Mouse (Mus musculus) left cerebral cortex, adult 2 months (tissue): Measurements from ENCODE around the gene Acoxl. TPM values are rescaled to one million over a fixed set of nuclear protein-coding genes. Genes with fewer than 3 reads are reported as not detected.

Experiments used
- DNase-seq, 2 experiments: peaks; one replicate each; pipeline ENCODE4 v3.0.0; 2021 to 2022; ENCODE audit warnings: low spot score in 2 of 2, mixed read lengths in 1 of 2; ENCODE audit errors: extremely low spot score in 1 of 2
- H3K27ac ChIP-seq: fragments of 200-600 bp; 2 replicates; pipeline ENCODE4 v1.8.1; 2022
- H3K4me3 ChIP-seq: fragments of 200-600 bp; 2 replicates; pipeline ENCODE4 v1.8.1; 2022
- CTCF ChIP-seq: fragments of 200-600 bp; IDR thresholded peaks from 2 replicates; pipeline ENCODE4 v1.8.1; 2022; ENCODE audit warnings: antibody characterized with exemption, mild to moderate bottlenecking, moderate library complexity
- intact Hi-C: fragments of 180-260 bp; cut with DNase I; formaldehyde crosslinking; loops from one replicate; pipeline ENCODE4 v1.15.1; 2025
- total RNA-seq, 2 experiments: library from RNA; stranded (reverse); gene quantifications; 2 replicates each; pipeline ENCODE4 v1.2.3; 2021

Gene Acoxl
- total RNA-seq, 2 experiments from 2014 or later, result not detected

GRCm38 (mm10) chr2:128020908-128021193, 182.2 kb downstream of the Acoxl start:
- Histone ChIP-seq H3K4me3 (no peak overlapping the region), H3K27ac (no peak overlapping the region)
- intact Hi-C loops, result no loop called here
- DNase-seq, result no peak
- TF ChIP-seq CTCF, result no peak

GRCm38 (mm10) chr2:128023855-128024254, 185.2 kb downstream of the Acoxl start:
- Histone ChIP-seq H3K4me3 (no peak overlapping the region), H3K27ac (no peak overlapping the region)
- intact Hi-C loops, result no loop called here
- DNase-seq, result no peak
- no peak for TF ChIP-seq CTCF

GRCm38 (mm10) chr2:128027696-128028095, 189.0 kb downstream of the Acoxl start:
- Histone ChIP-seq H3K4me3 (no peak overlapping the region), H3K27ac (no peak overlapping the region)
- TF ChIP-seq CTCF, result no peak
- DNase-seq, result no peak
- intact Hi-C loops, result no loop called here

GRCm38 (mm10) chr2:128029968-128030367, 191.3 kb downstream of the Acoxl start:
- H3K27ac ChIP-seq, result no peak overlapping the region
- TF ChIP-seq CTCF, result no peak
- no peak overlapping the region for H3K4me3 ChIP-seq
- intact Hi-C loops, result no loop called here
- DNase-seq, result no peak

GRCm38 (mm10) chr2:128032111-128032510, 193.4 kb downstream of the Acoxl start:
- no peak for TF ChIP-seq CTCF
- intact Hi-C loops, result no loop called here
- DNase-seq, result no peak
- Histone ChIP-seq H3K27ac (no peak overlapping the region), H3K4me3 (no peak overlapping the region)

- DNase-seq, result no peak
- Histone ChIP-seq H3K4me3 (no peak overlapping the region), H3K27ac (no peak overlapping the region)
- intact Hi-C loops, result no loop called here
- no peak for TF ChIP-seq CTCF
Observed at GRCm38 (mm10) chr2:128033503-128033902, 194.8 kb downstream of the Acoxl start.

- H3K27ac ChIP-seq, result no peak overlapping the region
- DNase-seq, result no peak
- intact Hi-C loops, result no loop called here
- TF ChIP-seq CTCF, result no peak
- no peak overlapping the region for H3K4me3 ChIP-seq
Observed at GRCm38 (mm10) chr2:128034066-128034665, 195.5 kb downstream of the Acoxl start.

GRCm38 (mm10) chr2:128038259-128038890, 199.7 kb downstream of the Acoxl start:
- H3K4me3 ChIP-seq, result no peak overlapping the region
- DNase-seq, result no peak
- intact Hi-C loops, result no loop called here
- TF ChIP-seq CTCF, result no peak
- H3K27ac ChIP-seq, result no peak overlapping the region

- DNase-seq, result no peak
- intact Hi-C loops, result no loop called here
- Histone ChIP-seq H3K27ac (no peak overlapping the region), H3K4me3 (no peak overlapping the region)
- TF ChIP-seq CTCF, result no peak
Observed at GRCm38 (mm10) chr2:128041066-128041750, 202.5 kb downstream of the Acoxl start.

GRCm38 (mm10) chr2:128046454-128046853, 207.8 kb downstream of the Acoxl start:
- no peak for DNase-seq
- intact Hi-C loops, result no loop called here
- TF ChIP-seq CTCF, result no peak
- H3K4me3 ChIP-seq, result no peak overlapping the region
- H3K27ac ChIP-seq, result no peak overlapping the region

GRCm38 (mm10) chr2:128054905-128055304, 216.2 kb downstream of the Acoxl start:
- no peak for DNase-seq
- TF ChIP-seq CTCF, result no peak
- H3K27ac ChIP-seq, result no peak overlapping the region
- H3K4me3 ChIP-seq, result no peak overlapping the region
- intact Hi-C loops, result no loop called here

- TF ChIP-seq CTCF, result no peak
- no peak overlapping the region for H3K4me3 ChIP-seq
- no peak for DNase-seq
- intact Hi-C loops, result no loop called here
- H3K27ac ChIP-seq, result no peak overlapping the region
Observed at GRCm38 (mm10) chr2:128057872-128058271, 219.2 kb downstream of the Acoxl start.

GRCm38 (mm10) chr2:128058627-128059026, 220.0 kb downstream of the Acoxl start:
- no peak for DNase-seq
- Histone ChIP-seq H3K4me3 (no peak overlapping the region), H3K27ac (no peak overlapping the region)
- no peak for TF ChIP-seq CTCF
- intact Hi-C loops, result no loop called here
